Mouse (Mus musculus) neural tube, embryonic 14.5 days (tissue): ENCODE measurements at regions not wholly inside any gene's neighbourhood (a gene's known extent, or its start where the extent isn't known, plus 50 kb on each side); places are given as distances from the start of the nearest gene placed in this dataset.

Source experiments
- ATAC-seq: fragments of 200-750 bp; cut with Nextera tagmentation; 2 replicates; pipeline ENCODE4 v1.8.0; 2017; ENCODE audit warnings: low read depth, mild to moderate bottlenecking, moderate TSS enrichment, moderate library complexity
- H3K27ac ChIP-seq: fragments of 300-500 bp; sonication (generic); 2 replicates; pipeline ENCODE4 v1.5.1; 2014; ENCODE audit warnings: low read depth, mild to moderate bottlenecking, control low read depth, low read length, moderate library complexity, mixed read lengths
- H3K27me3 ChIP-seq: fragments of 300-500 bp; sonication (generic); 2 replicates; pipeline ENCODE4 v1.6.1; 2014; ENCODE audit warnings: low read length; ENCODE audit not compliant: control insufficient read depth, insufficient read depth
- H3K36me3 ChIP-seq: fragments of 300-500 bp; sonication (generic); 2 replicates; pipeline ENCODE4 v1.6.1; 2014; ENCODE audit warnings: low read length, mixed read lengths; ENCODE audit not compliant: control insufficient read depth, insufficient read depth
- H3K4me1 ChIP-seq: fragments of 300-500 bp; sonication (generic); 2 replicates; pipeline ENCODE4 v1.6.1; 2014; ENCODE audit warnings: low read length; ENCODE audit not compliant: control insufficient read depth, insufficient read depth
- H3K4me2 ChIP-seq: fragments of 300-500 bp; sonication (generic); 2 replicates; pipeline ENCODE4 v1.6.1; 2014; ENCODE audit warnings: mild to moderate bottlenecking, low read depth, low read length, control low read depth
- H3K4me3 ChIP-seq: fragments of 300-500 bp; sonication (generic); 2 replicates; pipeline ENCODE4 v1.5.1; 2014; ENCODE audit warnings: low read depth, low read length, control low read depth, mixed read lengths
- H3K9ac ChIP-seq: fragments of 300-500 bp; sonication (generic); replicated peaks from 2 replicates; pipeline ENCODE4 v1.6.1; 2014; ENCODE audit warnings: low read depth, mild to moderate bottlenecking, control low read depth, low read length, mixed read lengths
- H3K9me3 ChIP-seq: fragments of 300-500 bp; sonication (generic); 2 replicates; pipeline ENCODE4 v1.6.1; 2016; ENCODE audit warnings: low read length; ENCODE audit not compliant: control insufficient read depth
- WGBS: fragments of 180-500 bp; shearing (Covaris S2); extraction: QIAGEN DNeasy Blood & Tissue Kit; methylation state at CpG from one replicate; pipeline ENCODE4 v1.1.7; 2014; 5-methylcytosine and 5-hydroxymethylcytosine counted together

GRCm38 (mm10) chr19:27581362-27582110 is 151.9 kb upstream of the Pum3 start:
- WGBS = 53% methylated on average over 6 of the region's 6 CpGs
- no peaks in the 10 kb centered on the region for H3K9me3 ChIP-seq
- H3K4me3 ChIP-seq = no peak overlapping the region
- no peak overlapping the region for H3K9ac ChIP-seq
- H3K4me1 ChIP-seq = no peaks in the 10 kb centered on the region
- no peak overlapping the region for H3K27ac ChIP-seq
- H3K36me3 ChIP-seq = no peaks in the 10 kb centered on the region
- H3K27me3 ChIP-seq = no peaks in the 10 kb centered on the region
- H3K4me2 ChIP-seq = no peak overlapping the region
- no peak for ATAC-seq

- Histone ChIP-seq H3K4me2 (no peak overlapping the region), H3K36me3 (no peaks in the 10 kb centered on the region)
These were observed 146.9 kb upstream of the Pum3 start for GRCm38 (mm10) chr19:27576478-27576877.

GRCm38 (mm10) chr19:27566929-27567328 is 137.3 kb upstream of the Pum3 start:
- no peaks in the 10 kb centered on the region for H3K27me3 ChIP-seq
- no peaks in the 10 kb centered on the region for H3K4me1 ChIP-seq
- no peak overlapping the region for H3K9ac ChIP-seq
- no peaks in the 10 kb centered on the region for H3K9me3 ChIP-seq
- H3K4me2 ChIP-seq = no peak overlapping the region
- no peak for ATAC-seq
- 81% methylated on average over 8 of the region's 8 CpGs for WGBS
- no peaks in the 10 kb centered on the region for H3K36me3 ChIP-seq
- H3K27ac ChIP-seq = no peak overlapping the region
- no peak overlapping the region for H3K4me3 ChIP-seq

More at GRCm38 (mm10) chr19:27576478-27576877, 146.9 kb upstream of the Pum3 start:
- Histone ChIP-seq H3K9ac (no peak overlapping the region), H3K4me1 (no peaks in the 10 kb centered on the region), H3K27ac (no peak overlapping the region), H3K27me3 (no peaks in the 10 kb centered on the region), H3K9me3 (no peaks in the 10 kb centered on the region), H3K4me3 (no peak overlapping the region)
- no peak for ATAC-seq

- no peak for ATAC-seq
- Histone ChIP-seq H3K4me3 (no peak overlapping the region), H3K9ac (no peak overlapping the region), H3K9me3 (no peaks in the 10 kb centered on the region), H3K4me1 (no peaks in the 10 kb centered on the region), H3K4me2 (no peak overlapping the region), H3K27ac (no peak overlapping the region), H3K36me3 (no peaks in the 10 kb centered on the region), H3K27me3 (no peaks in the 10 kb centered on the region)
- 81% methylated on average over 3 of the region's 3 CpGs for WGBS
These were observed 136.4 kb upstream of the Pum3 start for GRCm38 (mm10) chr19:27566060-27566459.

- H3K4me2 ChIP-seq = no peak overlapping the region
- ATAC-seq = no peak
- H3K27ac ChIP-seq = no peak overlapping the region
- H3K9ac ChIP-seq = no peak overlapping the region
- H3K27me3 ChIP-seq = no peaks in the 10 kb centered on the region
- H3K4me3 ChIP-seq = no peak overlapping the region
- no peaks in the 10 kb centered on the region for H3K9me3 ChIP-seq
- WGBS = 66% methylated on average over 5 of the region's 5 CpGs
- no peaks in the 10 kb centered on the region for H3K4me1 ChIP-seq
- no peaks in the 10 kb centered on the region for H3K36me3 ChIP-seq
These were observed 134.5 kb upstream of the Pum3 start for GRCm38 (mm10) chr19:27564086-27564485.

- Histone ChIP-seq H3K36me3 (no peaks in the 10 kb centered on the region), H3K27me3 (no peaks in the 10 kb centered on the region), H3K4me1 (no peaks in the 10 kb centered on the region), H3K4me3 (no peak overlapping the region), H3K27ac (no peak overlapping the region), H3K9me3 (no peaks in the 10 kb centered on the region), H3K9ac (no peak overlapping the region), H3K4me2 (no peak overlapping the region)
- WGBS = 66% methylated on average over 9 of the region's 9 CpGs
- ATAC-seq = no peak
These were observed 134.0 kb upstream of the Pum3 start for GRCm38 (mm10) chr19:27563592-27563991.

GRCm38 (mm10) chr19:27558199-27558598 is 128.6 kb upstream of the Pum3 start:
- H3K4me2 ChIP-seq = no peak overlapping the region
- no peaks in the 10 kb centered on the region for H3K4me1 ChIP-seq
- H3K27me3 ChIP-seq = no peaks in the 10 kb centered on the region
- no peaks in the 10 kb centered on the region for H3K9me3 ChIP-seq
- no peaks in the 10 kb centered on the region for H3K36me3 ChIP-seq
- H3K9ac ChIP-seq = no peak overlapping the region
- WGBS = 84% methylated on average over 3 of the region's 3 CpGs
- H3K4me3 ChIP-seq = no peak overlapping the region
- no peak for ATAC-seq
- no peak overlapping the region for H3K27ac ChIP-seq

- Histone ChIP-seq H3K9me3 (no peaks in the 10 kb centered on the region), H3K4me1 (no peaks in the 10 kb centered on the region), H3K36me3 (no peaks in the 10 kb centered on the region), H3K27me3 (no peaks in the 10 kb centered on the region), H3K9ac (no peak overlapping the region), H3K4me3 (no peak overlapping the region), H3K4me2 (no peak overlapping the region), H3K27ac (no peak overlapping the region)
- WGBS = 96% methylated on average over 4 of the region's 4 CpGs
- ATAC-seq = no peak
These were observed 127.1 kb upstream of the Pum3 start for GRCm38 (mm10) chr19:27556697-27557096.

GRCm38 (mm10) chr19:27554841-27555240 is 125.2 kb upstream of the Pum3 start:
- ATAC-seq = no peak
- Histone ChIP-seq H3K9me3 (no peaks in the 10 kb centered on the region), H3K9ac (no peak overlapping the region), H3K4me2 (no peak overlapping the region), H3K27me3 (no peaks in the 10 kb centered on the region), H3K36me3 (no peaks in the 10 kb centered on the region), H3K4me1 (no peaks in the 10 kb centered on the region), H3K4me3 (no peak overlapping the region), H3K27ac (no peak overlapping the region)
- WGBS = 96% methylated on average over 4 of the region's 4 CpGs
